Mouse (Mus musculus) CD4-positive naive resting alpha-beta T cell, adult 57 days (primary cell): ENCODE results near the gene Pcdh9. TPM values are rescaled to one million over a fixed set of nuclear protein-coding genes. Genes with fewer than 3 reads are reported as not detected.

ENCODE experiments used
- total RNA-seq: library from RNA; stranded (reverse); gene quantifications from one replicate; pipeline ENCODE4 v1.2.4, GENCODE M21; 2023

Gene Pcdh9
- not detected for total RNA-seq

DNA sequence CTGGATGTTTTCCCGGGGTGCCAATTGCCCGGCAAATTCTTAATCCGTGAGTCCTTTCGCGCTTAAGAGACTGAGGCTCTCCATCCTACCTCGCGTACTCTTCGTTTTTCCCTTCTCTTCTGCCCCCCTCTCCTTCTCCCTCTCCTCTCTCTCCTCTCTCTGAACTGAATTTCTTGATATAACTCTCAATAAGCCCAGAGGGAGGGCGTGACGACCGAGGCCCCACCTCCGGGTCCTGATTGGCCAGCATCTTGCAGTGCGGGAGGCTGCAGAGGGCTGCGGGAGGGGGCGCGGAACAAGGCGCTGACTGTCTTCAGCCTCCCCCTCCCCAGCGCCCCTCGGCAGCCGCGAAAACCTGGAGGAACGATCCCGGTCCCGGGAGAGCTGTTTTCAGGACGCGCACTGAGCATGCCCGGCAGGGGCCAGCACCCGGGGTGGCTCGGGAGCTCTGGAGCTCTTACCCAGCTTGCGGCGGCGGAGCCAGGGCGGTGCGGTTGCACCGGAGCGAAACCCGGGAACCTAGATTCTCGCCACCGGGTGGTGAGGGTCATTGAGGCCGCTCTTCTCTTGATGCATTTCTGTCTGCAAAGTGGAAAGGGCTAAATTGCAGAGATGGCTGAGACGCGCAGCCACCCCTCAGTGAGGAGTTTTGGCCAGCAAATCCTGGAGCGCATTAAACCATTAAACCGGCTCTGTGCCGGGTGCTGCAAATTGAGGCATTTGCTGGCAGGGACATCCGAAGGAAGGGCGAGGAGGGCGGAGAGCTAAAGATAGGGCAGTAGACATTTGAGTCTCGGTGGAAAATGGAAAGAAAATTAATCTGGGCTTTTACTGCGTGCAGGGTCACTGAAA is at the start of gene Pcdh9:
TSS of gene Pcdh9 (minus strand) at position 161 of the 852 bp plus-strand sequence.

